Comparison of ENCODE assay signal across 19 mouse cellular contexts in the genomic region with DNA sequence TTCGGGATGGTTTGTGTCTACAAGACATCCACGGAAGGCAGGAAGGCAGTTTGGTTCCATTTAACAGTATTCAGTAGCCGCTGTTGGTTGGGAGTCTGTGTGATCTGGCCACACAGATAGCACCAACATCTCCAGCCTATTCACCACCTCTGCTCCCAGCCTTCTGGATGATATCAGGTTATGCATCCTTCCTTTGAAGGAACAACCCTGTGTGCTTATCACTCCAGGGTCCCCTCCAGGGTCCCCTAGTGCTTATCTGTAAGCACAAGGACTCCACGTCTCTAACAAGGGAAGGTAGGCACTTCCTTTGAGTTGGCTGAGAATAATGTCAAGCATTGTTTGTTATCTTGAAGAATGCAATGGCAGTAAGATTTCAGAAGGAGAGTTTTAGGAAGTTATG.
DNase-seq lines count a peak whose midpoint lies in the region; ATAC-seq lines count a peak whose summit lies in the region.
"Had no signal": no experiment of that assay in that cellular context is flagged by ENCODE, and none has a peak within 500 bp of the region (broad histone marks: within the 10 kb centered on the region; RNA-seq: fewer than 3 reads in every experiment).

No protein-coding gene starts in this region.

- 75% methylated on average over 4 of the region's 4 CpGs for WGBS in midbrain, embryonic 11.5 days
- WGBS in midbrain, embryonic 16.5 days, result 84% methylated on average over 4 of the region's 4 CpGs
- WGBS in liver, embryonic 11.5 days, result 17% methylated on average over 4 of the region's 4 CpGs
- 68% methylated on average over 4 of the region's 4 CpGs for WGBS in forebrain, embryonic 11.5 days

- H3K4me1 ChIP-seq in midbrain, embryonic 11.5 days (ENCODE audit: control insufficient read depth, insufficient read depth, low read length), result no peaks in the 10 kb centered on the region
- H3K4me1 ChIP-seq in midbrain, embryonic 16.5 days (ENCODE audit: control insufficient read depth, insufficient read depth, low read length), result no peaks in the 10 kb centered on the region; the same call in 1 of the 2 replicates
- peaks cover 28% of the 10 kb centered on the region for H3K4me1 ChIP-seq in liver, embryonic 11.5 days (replicated peaks; ENCODE audit: control insufficient read depth, insufficient read depth, low read length)
- no peaks in the 10 kb centered on the region for H3K4me1 ChIP-seq in forebrain, embryonic 11.5 days (replicated peaks; ENCODE audit: control insufficient read depth, insufficient read depth, low read length)
- H3K4me1 ChIP-seq: hindbrain, embryonic 13.5 days; limb, embryonic 10.5 days; neural tube, embryonic 13.5 days had no signal

- H3K9ac ChIP-seq in midbrain, embryonic 11.5 days (ENCODE audit: low read length), result no peak overlapping the region
- no peak overlapping the region for H3K9ac ChIP-seq in midbrain, embryonic 16.5 days (ENCODE audit: low read depth, low read length)
- H3K9ac ChIP-seq in liver, embryonic 11.5 days (ENCODE audit: low read depth, low read length), result peak overlapping the region; percentile 55
- H3K9ac ChIP-seq in forebrain, embryonic 11.5 days (ENCODE audit: low read length), result no peak overlapping the region
- H3K9ac ChIP-seq: heart, embryonic 13.5 days; hindbrain, embryonic 13.5 days; neural tube, embryonic 13.5 days had no signal

- peak; percentile 31 for DNase-seq in midbrain, embryonic 11.5 days (ENCODE audit: low spot score, missing footprints)
- peak; percentile 80 for DNase-seq in c-Kit-positive CD71-positive TER-119-negative erythroid progenitor cells, embryonic 14.5 days (ENCODE audit: low read depth)
- DNase-seq in liver, embryonic 11.5 days (ENCODE audit: low spot score), result peak; percentile 55
- peak; percentile 33 for DNase-seq in yolk sac, embryonic 10.5 days (ENCODE audit: low spot score)
- no peak for DNase-seq in T-cell, adult 2 months (ENCODE audit: low spot score)
- no peak for DNase-seq in forebrain, embryonic 11.5 days (ENCODE audit: low spot score)
- DNase-seq: adrenal gland, postnatal 25 days; cerebellum, adult 18-20 months; gastrocnemius, adult 2 months; kidney, adult 8-10 months; lung, postnatal 10 days; thymus, postnatal 25 days had no signal

- H3K27me3 ChIP-seq in midbrain, embryonic 11.5 days (ENCODE audit: control insufficient read depth, insufficient read depth, low read length), result no peaks in the 10 kb centered on the region
- no peaks in the 10 kb centered on the region for H3K27me3 ChIP-seq in midbrain, embryonic 16.5 days (ENCODE audit: control insufficient read depth, insufficient read depth, low read depth, low read length)
- H3K27me3 ChIP-seq in liver, embryonic 11.5 days (replicated peaks; ENCODE audit: control insufficient read depth, insufficient read depth, low read length), result no peaks in the 10 kb centered on the region
- no peaks in the 10 kb centered on the region for H3K27me3 ChIP-seq in forebrain, embryonic 11.5 days (ENCODE audit: control insufficient read depth, insufficient read depth, low read length)
- H3K27me3 ChIP-seq: CH12.LX; heart, embryonic 13.5 days; hindbrain, embryonic 13.5 days; neural tube, embryonic 13.5 days had no signal

- no peak overlapping the region for H3K4me3 ChIP-seq in midbrain, embryonic 11.5 days (ENCODE audit: low read depth, low read length)
- H3K4me3 ChIP-seq in midbrain, embryonic 16.5 days (ENCODE audit: low read depth, low read length), result no peak overlapping the region
- H3K4me3 ChIP-seq in liver, embryonic 11.5 days (ENCODE audit: low read depth, low read length), result no peak overlapping the region
- no peak overlapping the region for H3K4me3 ChIP-seq in forebrain, embryonic 11.5 days (ENCODE audit: low read depth, low read length)
- H3K4me3 ChIP-seq: gastrocnemius, adult 2 months; heart, embryonic 13.5 days; hindbrain, embryonic 13.5 days; layer of hippocampus, adult 2 months; limb, embryonic 10.5 days; neural tube, embryonic 13.5 days had no signal

- no peak for ATAC-seq in midbrain, embryonic 11.5 days (ENCODE audit: low FRiP score)
- ATAC-seq in midbrain, embryonic 16.5 days, result no peak
- peak; percentile 99 for ATAC-seq in liver, embryonic 11.5 days (replicated peaks; ENCODE audit: low FRiP score)
- no peak for ATAC-seq in forebrain, embryonic 11.5 days (replicated peaks; ENCODE audit: low FRiP score)

- H3K4me2 ChIP-seq in midbrain, embryonic 11.5 days, result no peak overlapping the region
- no peak overlapping the region for H3K4me2 ChIP-seq in midbrain, embryonic 16.5 days (ENCODE audit: low read length)
- peak overlapping the region; percentile 62 for H3K4me2 ChIP-seq in liver, embryonic 11.5 days
- H3K4me2 ChIP-seq in forebrain, embryonic 11.5 days (ENCODE audit: low read depth, low read length, severe bottlenecking), result no peak overlapping the region
- H3K4me2 ChIP-seq: heart, embryonic 13.5 days; hindbrain, embryonic 13.5 days; neural tube, embryonic 13.5 days had no signal

- no peak overlapping the region for H3K27ac ChIP-seq in midbrain, embryonic 11.5 days (ENCODE audit: low read depth, low read length)
- no peak overlapping the region for H3K27ac ChIP-seq in midbrain, embryonic 16.5 days (ENCODE audit: low read length)
- peak overlapping the region; percentile 88 for H3K27ac ChIP-seq in liver, embryonic 11.5 days (ENCODE audit: low read depth, low read length)
- no peak overlapping the region for H3K27ac ChIP-seq in forebrain, embryonic 11.5 days (ENCODE audit: low read depth, low read length)
- H3K27ac ChIP-seq: gastrocnemius, adult 2 months; heart, embryonic 13.5 days; hindbrain, embryonic 13.5 days; layer of hippocampus, adult 2 months; limb, embryonic 10.5 days; neural tube, embryonic 13.5 days had no signal

- no peaks in the 10 kb centered on the region for H3K9me3 ChIP-seq in midbrain, embryonic 11.5 days (ENCODE audit: control insufficient read depth, low read length)
- H3K9me3 ChIP-seq in midbrain, embryonic 16.5 days (replicated peaks; ENCODE audit: control insufficient read depth, low read length, poor library complexity, severe bottlenecking), result no peaks in the 10 kb centered on the region
- no peaks in the 10 kb centered on the region for H3K9me3 ChIP-seq in liver, embryonic 11.5 days (ENCODE audit: control insufficient read depth, low read length)
- H3K9me3 ChIP-seq in forebrain, embryonic 11.5 days (ENCODE audit: control insufficient read depth, low read length), result no peaks in the 10 kb centered on the region
- H3K9me3 ChIP-seq: heart, embryonic 13.5 days; hindbrain, embryonic 13.5 days; limb, embryonic 10.5 days; neural tube, embryonic 13.5 days had no signal

- H3K36me3 ChIP-seq in midbrain, embryonic 11.5 days (ENCODE audit: control insufficient read depth, insufficient read depth, low read length), result no peaks in the 10 kb centered on the region
- no peaks in the 10 kb centered on the region for H3K36me3 ChIP-seq in midbrain, embryonic 16.5 days (ENCODE audit: control insufficient read depth, insufficient read depth, low read length)
- H3K36me3 ChIP-seq in liver, embryonic 11.5 days (ENCODE audit: control insufficient read depth, insufficient read depth, low read length), result no peaks in the 10 kb centered on the region
- H3K36me3 ChIP-seq in forebrain, embryonic 11.5 days (ENCODE audit: control insufficient read depth, insufficient read depth, low read length), result no peaks in the 10 kb centered on the region
- H3K36me3 ChIP-seq: heart, embryonic 13.5 days; hindbrain, embryonic 13.5 days; limb, embryonic 10.5 days; neural tube, embryonic 13.5 days had no signal

Comparison
In these comparisons a context has a peak if more than half of its experiments do, and no peak if none do; other contexts are left out.
1. DNase-seq: peak in midbrain, embryonic 11.5 days (single experiment), c-Kit-positive CD71-positive TER-119-negative erythroid progenitor cells, embryonic 14.5 days (single experiment), liver, embryonic 11.5 days (single experiment) and yolk sac, embryonic 10.5 days (single experiment); none in T-cell, adult 2 months (single experiment) and forebrain, embryonic 11.5 days (single experiment).